Mouse (Mus musculus): ENCODE results near the gene Hrct1.

DNA sequence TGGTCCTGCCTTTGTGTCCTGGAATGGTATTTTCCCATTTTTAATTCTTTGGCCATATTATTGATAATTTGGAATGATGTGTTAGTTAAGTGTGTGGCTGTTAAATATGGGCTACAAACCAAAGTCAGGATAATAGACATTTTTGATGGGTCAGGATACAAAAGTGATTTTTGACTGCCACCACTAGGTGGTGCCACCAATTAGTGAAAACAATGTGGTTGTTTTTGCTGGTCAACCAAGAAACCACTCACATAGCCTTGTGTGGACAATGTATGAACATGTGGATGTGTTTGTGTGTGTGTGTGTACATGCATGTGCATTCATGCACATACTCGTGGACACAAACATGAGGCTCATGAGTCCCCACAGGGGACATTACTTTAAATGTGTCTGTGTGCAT is 2.2 kb upstream of the Hrct1 start:
- peak; percentile 52 to 81 for TF ChIP-seq CTCF (conservative IDR thresholded peaks at IDR 0.05 in 1 of 2, IDR thresholded peaks at IDR 0.05 in 1 of 2; ENCODE audit: low read depth in 2 of 2, low read length in 2 of 2)
- no peak for TF ChIP-seq POLR2A (IDR thresholded peaks at IDR 0.05; ENCODE audit: low read depth, low read length)
- no peak for TF ChIP-seq NELFE (IDR thresholded peaks at IDR 0.05; ENCODE audit: low read depth, low read length)
- no peak for TF ChIP-seq IRF4 (IDR thresholded peaks at IDR 0.05; ENCODE audit: low read depth, low read length)
- no peak for TF ChIP-seq GABPA (IDR thresholded peaks at IDR 0.05; ENCODE audit: insufficient replicate concordance, low read depth, low read length)
- no peak for TF ChIP-seq USF1 (IDR thresholded peaks at IDR 0.05; ENCODE audit: low read depth, low read length)
- TF ChIP-seq ZNF384 (IDR thresholded peaks at IDR 0.05; ENCODE audit: low read depth, low read length), result no peak
- TF ChIP-seq POLR2AphosphoS2 (IDR thresholded peaks at IDR 0.05; ENCODE audit: low read depth, low read length), result no peak
- TF ChIP-seq ZKSCAN1 (IDR thresholded peaks at IDR 0.05; ENCODE audit: borderline replicate concordance, low read depth, low read length), result no peak
- TF ChIP-seq MXI1 (IDR thresholded peaks at IDR 0.05; ENCODE audit: low read depth, low read length), result no peak
- no peak for TF ChIP-seq BHLHE40 (IDR thresholded peaks at IDR 0.05; ENCODE audit: low read depth, low read length)
- no peak for TF ChIP-seq USF2 (conservative IDR thresholded peaks at IDR 0.05; ENCODE audit: low read depth, low read length)

Data from CH12.LX (cell line).